Mouse (Mus musculus) lung, postnatal 0 days (tissue): Measurements from ENCODE around the gene Syt14.

Experiments
- CTCF ChIP-seq: IDR thresholded peaks from 2 replicates; pipeline ENCODE4 v1.5.1; 2016; ENCODE audit warnings: antibody characterized with exemption, mild to moderate bottlenecking
- EP300 ChIP-seq: IDR thresholded peaks from 2 replicates; pipeline ENCODE4 v1.6.1; 2016; ENCODE audit warnings: antibody characterized with exemption, mild to moderate bottlenecking, control low read depth

DNA sequence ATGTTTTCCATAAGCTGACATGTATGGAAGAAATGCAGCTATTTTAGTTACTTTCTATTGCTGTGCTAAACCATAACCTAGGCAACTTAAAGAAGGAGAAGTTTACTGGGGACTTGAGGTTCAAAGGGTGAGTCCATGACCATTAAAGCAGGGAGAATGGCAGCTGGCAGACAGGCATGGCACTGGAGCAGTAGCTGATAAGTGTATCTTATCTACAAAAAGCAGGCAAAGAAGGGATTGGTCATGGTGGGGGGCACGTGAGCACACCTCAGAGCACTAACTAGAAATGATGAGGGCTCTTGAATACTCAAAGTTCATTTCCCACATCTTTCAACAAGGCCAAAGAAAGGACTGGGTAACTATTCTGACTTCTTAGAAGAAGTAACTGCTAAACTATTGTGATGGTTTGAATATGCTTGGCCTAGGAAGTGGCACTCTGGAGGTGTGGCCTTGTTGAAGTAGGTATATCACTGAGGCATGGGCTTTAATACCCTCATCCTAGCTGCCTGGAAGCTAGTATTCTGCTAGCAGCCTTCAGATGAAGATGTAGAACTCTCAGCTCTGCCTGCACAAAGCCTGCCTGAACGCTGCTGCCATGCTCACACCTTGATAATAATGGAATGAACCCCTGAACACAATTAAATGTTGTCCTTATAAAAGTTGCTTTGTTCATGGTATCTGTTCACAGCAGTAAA lies 41.2 kb downstream of the Syt14 start:
- TF ChIP-seq CTCF (no peak), EP300 (no peak)
